Mouse (Mus musculus): ENCODE results near the gene Ankrd49. TPM values are rescaled to one million over a fixed set of nuclear protein-coding genes. Genes with fewer than 3 reads are reported as not detected.
A peak's percentile ranks its signal among the peaks of the same experiment; 100 is the strongest.

The Ankrd49 gene
- 36.2 and 42.2 TPM in 2 replicates for polyA plus RNA-seq (2015; fragmentation: Nextera tagmentation; extraction: Ambion mirVana)

- Histone ChIP-seq H3K27ac (peak within 1 kb of the TSS; percentile 86), H3K27me3 (no peaks in the 10 kb centered on the region), H3K9me3 (replicated peaks) (no peaks in the 10 kb centered on the region), H3K36me3 (peaks cover 63% of the 10 kb centered on the region), H3K4me3 (replicated peaks) (peak within 1 kb of the TSS; percentile 79), H3K9ac (peak within 1 kb of the TSS; percentile 88), H3K4me2 (peak within 1 kb of the TSS; percentile 87), H3K4me1 (replicated peaks) (peaks cover 31% of the 10 kb centered on the region)
- ATAC-seq (ENCODE audit: low read depth) = peak; percentile 98
- WGBS (ENCODE audit: insufficient replicate concordance) = under 1% methylated on average over 62 of the region's 62 CpGs
- DNase-seq = peak; percentile 90
Measured at GRCm38 (mm10) chr9:14784039-14785002, at the start of gene Ankrd49, which contains the start of gene Mre11a. Ankrd49 (minus strand) TSS chr9:14784856. Mre11a (plus strand) TSS chr9:14784654.

DNA sequence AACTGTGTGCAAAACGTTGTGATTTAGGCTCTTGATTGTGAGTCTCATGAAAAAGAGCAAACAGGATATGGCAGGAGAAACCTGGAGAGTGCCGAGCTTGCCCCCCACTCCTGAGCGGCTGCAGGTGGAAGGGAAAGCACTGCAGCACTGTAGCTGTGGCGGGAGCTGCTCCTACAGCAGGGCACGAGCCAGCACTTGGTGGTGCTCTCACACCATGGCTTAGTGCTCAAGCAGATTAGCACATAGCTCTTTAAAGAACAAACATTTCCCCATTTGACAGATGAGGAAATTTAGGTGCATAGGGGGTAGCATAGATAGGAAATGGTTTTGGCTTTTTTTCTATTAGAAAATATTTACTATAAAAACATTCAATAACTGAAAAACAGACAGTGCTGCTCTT is 47.4 kb upstream of the Ankrd49 start:
- no peak for ATAC-seq (ENCODE audit: low read depth)
- no peak overlapping the region for H3K4me2 ChIP-seq
- H3K27ac ChIP-seq = no peak overlapping the region
- no peak overlapping the region for H3K4me3 ChIP-seq (replicated peaks)
- no peaks in the 10 kb centered on the region for H3K9me3 ChIP-seq (replicated peaks)
- H3K9ac ChIP-seq = no peak overlapping the region
- WGBS (ENCODE audit: insufficient replicate concordance) = 73% methylated on average over 5 of the region's 5 CpGs
- no peak for DNase-seq
- H3K27me3 ChIP-seq = no peaks in the 10 kb centered on the region
- H3K4me1 ChIP-seq (replicated peaks) = no peaks in the 10 kb centered on the region
- H3K36me3 ChIP-seq = peaks cover 87% of the 10 kb centered on the region

GRCm38 (mm10) chr9:14827875-14828274 is 43.2 kb upstream of the Ankrd49 start:
- Histone ChIP-seq H3K9ac (no peak overlapping the region), H3K4me2 (no peak overlapping the region), H3K4me3 (replicated peaks) (no peak overlapping the region), H3K27ac (no peak overlapping the region), H3K9me3 (replicated peaks) (no peaks in the 10 kb centered on the region), H3K27me3 (no peaks in the 10 kb centered on the region), H3K36me3 (peaks cover 85% of the 10 kb centered on the region), H3K4me1 (replicated peaks) (no peaks in the 10 kb centered on the region)
- no peak for ATAC-seq (ENCODE audit: low read depth)
- WGBS (ENCODE audit: insufficient replicate concordance) = 72% methylated on average over 2 of the region's 2 CpGs
- DNase-seq = no peak

DNA sequence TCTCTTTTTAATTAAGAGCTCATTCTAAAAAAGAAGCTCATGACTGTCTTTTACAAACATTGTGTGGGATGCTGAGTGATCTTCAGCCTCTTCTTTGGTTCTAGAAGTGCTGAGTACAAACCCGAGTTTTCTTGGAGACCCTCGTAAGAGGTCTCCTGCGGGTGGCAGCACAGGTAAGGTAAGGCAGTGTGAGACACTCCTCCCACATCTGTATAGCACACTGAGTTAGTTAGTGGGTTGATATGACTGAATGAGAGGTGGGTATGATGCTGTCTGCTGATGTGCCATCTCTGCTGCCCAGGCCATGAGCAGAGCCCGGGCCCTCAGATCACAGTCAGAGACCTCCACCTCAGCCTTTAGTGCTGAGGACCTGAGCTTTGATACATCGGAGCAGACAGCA is 40.2 kb upstream of the Ankrd49 start:
- ATAC-seq (ENCODE audit: low read depth) (no peak), DNase-seq (no peak)
- WGBS (ENCODE audit: insufficient replicate concordance) = 80% methylated on average over 5 of the region's 5 CpGs
- H3K4me2 ChIP-seq = no peak overlapping the region
- H3K27ac ChIP-seq = no peak overlapping the region
- H3K36me3 ChIP-seq = peaks cover 86% of the 10 kb centered on the region
- no peak overlapping the region for H3K4me3 ChIP-seq (replicated peaks)
- no peaks in the 10 kb centered on the region for H3K9me3 ChIP-seq (replicated peaks)
- H3K4me1 ChIP-seq (replicated peaks) = no peaks in the 10 kb centered on the region
- H3K9ac ChIP-seq = no peak overlapping the region
- H3K27me3 ChIP-seq = no peaks in the 10 kb centered on the region

DNA sequence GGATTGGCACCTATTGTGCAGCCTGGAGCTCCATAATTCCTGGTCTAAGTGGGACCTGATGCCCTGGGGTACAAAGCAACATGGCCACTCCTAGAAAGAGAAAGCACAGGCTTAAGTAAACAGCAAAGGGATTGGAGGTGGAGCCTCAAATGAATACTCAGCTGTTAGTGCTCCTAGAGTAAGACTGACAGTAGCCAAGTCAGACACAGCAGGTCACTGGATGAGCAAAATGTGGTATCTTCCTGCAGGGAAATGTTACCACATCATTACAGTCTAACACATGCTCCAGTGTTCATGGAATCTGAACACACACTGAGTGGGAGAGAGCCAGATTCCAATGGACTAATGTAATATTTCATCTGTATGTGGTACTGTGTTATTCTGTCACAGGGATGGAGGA is 36.7 kb upstream of the Ankrd49 start:
- H3K27me3 ChIP-seq = no peaks in the 10 kb centered on the region
- H3K9ac ChIP-seq = no peak overlapping the region
- DNase-seq = no peak
- no peak for ATAC-seq (ENCODE audit: low read depth)
- no peak overlapping the region for H3K4me3 ChIP-seq (replicated peaks)
- H3K9me3 ChIP-seq (replicated peaks) = no peaks in the 10 kb centered on the region
- no peak overlapping the region for H3K4me2 ChIP-seq
- H3K27ac ChIP-seq = no peak overlapping the region
- no peaks in the 10 kb centered on the region for H3K4me1 ChIP-seq (replicated peaks)
- H3K36me3 ChIP-seq = peaks cover 91% of the 10 kb centered on the region

GRCm38 (mm10) chr9:14810111-14810510 is 25.5 kb upstream of the Ankrd49 start:
- H3K27ac ChIP-seq = no peak overlapping the region
- 81% methylated on average over 5 of the region's 5 CpGs for whole genome bisulfite sequencing (ENCODE audit: insufficient replicate concordance)
- H3K9ac ChIP-seq = no peak overlapping the region
- no peak overlapping the region for H3K4me3 ChIP-seq (replicated peaks)
- H3K27me3 ChIP-seq = no peaks in the 10 kb centered on the region
- H3K36me3 ChIP-seq = peaks cover 87% of the 10 kb centered on the region
- H3K9me3 ChIP-seq (replicated peaks) = no peaks in the 10 kb centered on the region
- no peaks in the 10 kb centered on the region for H3K4me1 ChIP-seq (replicated peaks)
- no peak overlapping the region for H3K4me2 ChIP-seq
- no peak for ATAC-seq (ENCODE audit: low read depth)
- DNase-seq = no peak

DNA sequence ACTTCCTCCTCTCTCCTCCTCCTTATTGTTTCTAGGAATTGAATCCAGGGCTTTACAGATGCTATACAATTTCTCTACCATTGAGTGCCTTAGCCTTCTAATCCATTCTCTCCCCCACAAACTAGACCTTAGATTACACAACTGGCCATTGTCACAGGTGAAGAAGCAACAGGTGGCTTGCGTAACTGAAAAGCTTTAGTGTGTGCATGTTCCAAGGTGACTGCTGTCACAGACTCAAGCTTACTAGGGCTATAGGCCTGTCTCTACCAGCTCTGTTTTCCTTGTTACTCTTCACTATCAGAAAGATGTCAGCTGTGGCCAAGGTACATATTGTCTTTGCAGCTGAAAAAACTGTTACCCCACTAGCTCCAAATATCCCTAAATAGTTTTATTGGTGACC is 22.1 kb upstream of the Ankrd49 start:
- no peak overlapping the region for H3K27ac ChIP-seq
- peaks cover 83% of the 10 kb centered on the region for H3K36me3 ChIP-seq
- 79% methylated on average over 1 of the region's 1 CpGs for WGBS (ENCODE audit: insufficient replicate concordance)
- H3K9ac ChIP-seq = no peak overlapping the region
- no peak for DNase-seq
- no peaks in the 10 kb centered on the region for H3K9me3 ChIP-seq (replicated peaks)
- no peak overlapping the region for H3K4me3 ChIP-seq (replicated peaks)
- no peaks in the 10 kb centered on the region for H3K27me3 ChIP-seq
- ATAC-seq (ENCODE audit: low read depth) = no peak
- no peak overlapping the region for H3K4me2 ChIP-seq
- no peaks in the 10 kb centered on the region for H3K4me1 ChIP-seq (replicated peaks)

DNA sequence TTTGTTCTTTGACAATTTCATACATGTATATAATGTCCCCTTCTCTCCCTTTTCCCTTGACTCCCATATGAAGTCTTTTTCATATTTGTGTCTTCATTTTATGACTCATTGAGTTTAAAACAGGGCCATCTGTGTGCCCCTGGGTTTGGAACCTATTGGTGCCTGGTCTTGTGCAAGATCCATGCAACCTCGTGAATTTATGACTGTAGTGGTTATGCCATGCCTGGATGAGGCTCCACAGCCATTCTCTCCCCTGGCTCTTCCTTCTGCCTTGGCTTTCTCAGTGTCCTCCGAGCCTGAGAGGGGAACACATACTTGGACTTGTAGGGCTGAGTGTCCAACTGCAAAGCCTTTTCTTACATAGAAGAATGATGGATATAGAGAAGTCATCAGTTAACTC is 21.1 kb upstream of the Ankrd49 start:
- Histone ChIP-seq H3K9ac (no peak overlapping the region), H3K27ac (no peak overlapping the region), H3K9me3 (replicated peaks) (no peaks in the 10 kb centered on the region), H3K27me3 (no peaks in the 10 kb centered on the region), H3K36me3 (peaks cover 85% of the 10 kb centered on the region), H3K4me1 (replicated peaks) (no peaks in the 10 kb centered on the region), H3K4me2 (no peak overlapping the region), H3K4me3 (replicated peaks) (no peak overlapping the region)
- no peak for DNase-seq
- ATAC-seq (ENCODE audit: low read depth) = no peak
- WGBS (ENCODE audit: insufficient replicate concordance) = 71% methylated on average over 2 of the region's 2 CpGs

DNA sequence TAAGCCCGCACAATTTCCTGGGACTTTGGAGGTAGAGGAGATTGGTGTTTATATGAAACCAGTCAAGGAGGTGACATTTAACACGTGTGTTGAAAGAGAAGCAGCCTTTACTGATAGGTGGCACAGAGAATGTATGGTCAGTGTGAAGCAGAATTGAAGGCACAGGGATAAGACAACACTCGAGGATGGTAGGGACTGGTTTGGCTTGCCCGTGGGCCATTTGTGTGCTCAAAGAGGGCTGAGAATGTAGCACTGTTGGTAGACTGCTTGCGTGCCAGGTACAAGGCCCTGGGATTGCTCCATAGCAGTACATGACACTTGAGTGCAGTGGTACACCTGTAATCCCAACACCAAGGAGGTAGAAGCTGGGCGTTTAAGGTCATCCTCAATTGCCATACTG is 2.7 kb upstream of the Ankrd49 start:
- Histone ChIP-seq H3K4me3 (replicated peaks) (no peak overlapping the region), H3K27ac (no peak overlapping the region), H3K4me2 (no peak overlapping the region), H3K9me3 (replicated peaks) (no peaks in the 10 kb centered on the region), H3K4me1 (replicated peaks) (peaks cover 28% of the 10 kb centered on the region), H3K9ac (peak overlapping the region; percentile 17; the same call in 1 of the 2 replicates), H3K27me3 (no peaks in the 10 kb centered on the region), H3K36me3 (peaks cover 63% of the 10 kb centered on the region)
- DNase-seq (no peak), ATAC-seq (ENCODE audit: low read depth) (no peak)
- WGBS (ENCODE audit: insufficient replicate concordance) = 81% methylated on average over 6 of the region's 6 CpGs

DNA sequence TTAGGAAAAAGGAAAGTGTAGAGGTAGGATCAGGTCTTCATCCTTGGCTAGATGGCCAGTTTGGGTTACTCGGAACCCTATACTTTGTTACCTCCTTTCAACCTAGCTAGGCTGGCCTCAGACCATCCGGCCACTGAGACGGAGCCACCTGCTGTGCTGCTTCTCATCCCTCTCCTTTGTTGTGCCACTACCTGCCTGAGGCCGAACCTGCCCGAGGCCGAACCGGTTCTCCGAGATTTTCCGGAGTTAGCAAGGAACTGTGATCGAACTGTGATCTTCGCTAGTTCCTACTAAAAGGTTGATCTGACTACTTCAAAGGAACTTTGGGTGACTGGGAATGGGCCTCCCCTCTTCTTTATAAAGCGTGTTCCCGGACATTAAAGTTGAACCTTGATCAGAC is 6.3 kb downstream of the Ankrd49 start:
- Histone ChIP-seq H3K4me2 (no peak overlapping the region), H3K4me3 (replicated peaks) (no peak overlapping the region), H3K27ac (no peak overlapping the region), H3K36me3 (peaks cover 31% of the 10 kb centered on the region), H3K4me1 (replicated peaks) (peaks cover 4% of the 10 kb centered on the region; the same call in 1 of the 2 replicates), H3K27me3 (no peaks in the 10 kb centered on the region), H3K9me3 (replicated peaks) (no peaks in the 10 kb centered on the region), H3K9ac (no peak overlapping the region)
- DNase-seq (no peak), ATAC-seq (ENCODE audit: low read depth) (no peak)
- 59% methylated on average over 13 of the region's 13 CpGs for WGBS (ENCODE audit: insufficient replicate concordance)

GRCm38 (mm10) chr9:14773813-14774212 is 10.8 kb downstream of the Ankrd49 start:
- H3K27ac ChIP-seq = no peak overlapping the region
- no peaks in the 10 kb centered on the region for H3K9me3 ChIP-seq (replicated peaks)
- H3K36me3 ChIP-seq = no peaks in the 10 kb centered on the region
- H3K4me2 ChIP-seq = no peak overlapping the region
- ATAC-seq (ENCODE audit: low read depth) (no peak), DNase-seq (no peak)
- WGBS (ENCODE audit: insufficient replicate concordance) = 35% methylated on average over 2 of the region's 2 CpGs
- H3K4me3 ChIP-seq (replicated peaks) = no peak overlapping the region
- H3K4me1 ChIP-seq (replicated peaks) = no peaks in the 10 kb centered on the region
- peaks cover 26% of the 10 kb centered on the region for H3K27me3 ChIP-seq
- H3K9ac ChIP-seq = no peak overlapping the region

DNA sequence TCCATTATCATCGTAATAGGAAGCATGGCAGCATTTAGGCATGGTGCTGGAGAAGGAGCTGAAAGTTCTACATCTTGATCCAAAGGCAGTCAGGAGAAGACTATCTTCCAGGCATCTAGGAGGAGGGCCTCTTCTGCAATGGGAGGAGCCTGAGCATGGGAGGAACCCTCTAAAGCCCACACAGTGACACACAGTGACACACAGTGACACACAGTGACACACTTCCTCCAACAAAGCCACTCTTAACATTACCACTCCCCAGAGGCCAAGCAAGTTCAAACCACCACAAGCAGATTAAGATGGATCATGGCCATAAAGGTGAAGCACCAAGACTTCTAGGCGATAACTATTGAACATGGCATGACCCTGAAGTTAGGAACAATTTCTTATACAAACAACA is 12.6 kb downstream of the Ankrd49 start:
- Histone ChIP-seq H3K4me1 (replicated peaks) (no peaks in the 10 kb centered on the region), H3K36me3 (no peaks in the 10 kb centered on the region), H3K27me3 (peaks cover 31% of the 10 kb centered on the region), H3K27ac (no peak overlapping the region), H3K4me2 (no peak overlapping the region), H3K9ac (no peak overlapping the region), H3K4me3 (replicated peaks) (no peak overlapping the region), H3K9me3 (replicated peaks) (no peaks in the 10 kb centered on the region)
- DNase-seq = no peak
- 67% methylated on average over 2 of the region's 2 CpGs for WGBS (ENCODE audit: insufficient replicate concordance)
- ATAC-seq (ENCODE audit: low read depth) = no peak

All from liver, embryonic 13.5 days (tissue).